Mouse (Mus musculus): ENCODE results near the gene 2610528J11Rik. TPM values are rescaled to one million over a fixed set of nuclear protein-coding genes. Genes with fewer than 3 reads are reported as not detected.

The 2610528J11Rik gene
- total RNA-seq (2023): not detected

DNA sequence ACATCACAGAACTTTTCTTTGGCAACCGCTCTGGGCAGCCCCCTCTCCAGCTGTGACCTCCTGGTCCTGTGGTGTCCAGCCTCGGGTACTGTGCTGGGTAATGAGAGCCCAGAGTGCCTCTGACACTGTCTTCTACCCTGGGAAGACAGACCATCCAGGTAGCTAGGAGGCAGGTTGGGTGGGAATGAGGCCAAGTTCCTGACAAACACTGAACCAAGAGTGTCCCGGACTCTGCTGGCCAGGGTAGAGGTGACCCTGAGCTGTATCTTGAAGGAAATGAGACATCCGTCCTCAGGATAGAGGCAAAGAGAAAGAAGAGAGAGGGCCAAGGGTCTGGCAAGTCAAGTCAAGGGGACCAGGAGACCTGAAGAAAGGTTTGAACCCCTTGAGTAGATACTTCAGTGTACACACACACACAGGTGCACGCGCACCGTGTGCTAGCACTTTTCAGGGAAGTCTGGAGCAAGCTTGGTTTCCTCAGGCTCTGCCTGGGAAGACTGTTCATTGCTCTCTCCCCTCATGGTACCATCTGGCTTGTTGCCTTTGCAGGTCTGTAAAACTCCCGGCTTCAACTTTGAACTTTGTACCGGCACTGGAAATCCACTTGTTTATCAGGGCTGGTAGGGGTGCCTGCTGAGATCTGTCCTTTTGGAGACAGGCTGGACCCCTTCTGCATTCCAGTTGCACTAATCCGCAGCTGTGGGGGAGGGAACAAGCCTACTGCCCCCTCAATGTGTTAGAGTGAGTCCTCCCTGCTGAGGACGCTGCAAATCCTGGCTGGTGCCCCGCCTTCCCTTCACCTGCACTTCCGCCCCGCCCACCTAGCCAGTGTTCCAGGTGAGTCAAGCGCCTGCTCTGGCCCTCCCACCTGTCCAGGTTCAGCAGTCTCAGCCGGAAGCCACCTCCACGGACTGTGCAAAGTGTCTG lies at the start of gene 2610528J11Rik:
Gene 2610528J11Rik (plus strand): TSS at position 592 of the 927 bp plus-strand sequence.

DNA sequence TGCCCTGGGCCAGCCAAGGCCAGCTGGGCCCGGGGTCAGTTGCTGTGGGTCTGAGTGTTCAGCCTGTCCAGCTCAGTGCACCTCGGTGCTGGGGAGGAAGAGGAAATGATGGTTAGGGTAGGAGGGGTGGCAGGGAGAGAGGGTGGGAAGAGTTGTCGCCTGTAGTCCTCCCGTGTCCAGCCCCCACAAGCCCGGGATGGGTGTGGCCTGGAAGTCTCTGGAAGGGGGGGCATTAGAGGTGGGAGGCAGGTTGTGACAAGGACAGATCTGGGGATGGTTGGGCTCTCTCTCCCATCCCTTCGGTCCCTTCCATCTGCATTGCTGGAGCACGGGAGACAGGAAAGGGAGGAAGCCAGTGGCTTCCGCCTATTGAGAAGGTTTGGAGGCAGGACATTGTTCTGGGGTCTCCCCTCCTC lies 37.1 kb upstream of the 2610528J11Rik start, which contains the start of gene Tie1:
Gene Tie1 (minus strand): TSS at position 345 of the 416 bp plus-strand sequence.

DNA sequence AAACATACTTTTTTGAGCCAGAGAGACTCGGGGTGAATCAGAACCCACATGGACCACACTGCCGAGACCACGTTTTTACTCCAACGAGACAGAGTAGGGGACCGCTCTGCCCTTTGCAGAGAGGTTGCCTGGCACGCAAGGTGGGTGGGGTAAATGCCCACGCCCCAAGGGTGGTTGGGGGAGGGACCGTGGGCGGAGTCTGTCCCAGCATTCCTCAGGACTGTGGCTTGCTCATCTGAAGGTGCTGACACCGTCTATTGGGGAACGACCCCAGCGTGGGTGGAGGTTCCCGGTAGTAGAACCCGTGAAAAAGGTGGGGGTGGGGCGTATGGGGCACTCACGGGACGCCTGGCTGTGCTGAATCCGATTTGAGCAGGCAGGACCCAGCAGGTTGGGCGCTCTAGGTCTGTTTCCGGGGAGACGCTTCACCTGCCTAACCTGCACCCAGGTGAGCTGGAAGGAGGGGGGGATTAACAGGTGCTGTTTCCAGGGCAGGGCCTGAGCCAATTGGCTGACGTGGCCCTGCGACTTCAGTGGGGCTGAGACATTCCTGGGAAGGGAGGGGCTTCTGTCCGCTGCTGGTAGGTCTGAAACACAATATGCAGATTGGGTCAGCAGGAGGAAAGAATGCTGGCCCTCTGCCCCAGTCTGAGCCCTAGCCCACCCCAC lies 16.9 kb downstream of the 2610528J11Rik start, which contains the start of gene Tmem125:
Gene Tmem125 (minus strand): TSS at position 453 of the 669 bp plus-strand sequence.

Other genes with a start within 250 kb of the 2610528J11Rik start
- 4.2 TPM for gene Ptprf, start 235.6 kb upstream of the 2610528J11Rik start, total RNA-seq (2023)
- gene Szt2, start 117.7 kb upstream of the 2610528J11Rik start, total RNA-seq (2023): 78.7 TPM
- gene Med8, start 117.7 kb upstream of the 2610528J11Rik start, total RNA-seq (2023): 75.2 TPM
- 33.0 TPM for gene Elovl1, start 98.9 kb upstream of the 2610528J11Rik start, total RNA-seq (2023)
- 2.8 TPM for gene Cdc20, start 89.6 kb upstream of the 2610528J11Rik start, total RNA-seq (2023)
- 0.32 TPM for gene Mpl, start 69.5 kb upstream of the 2610528J11Rik start, total RNA-seq (2023)
- not detected for gene Tie1, start 36.9 kb upstream of the 2610528J11Rik start, total RNA-seq (2023)
- not detected for gene Tmem125, start 17.0 kb downstream of the 2610528J11Rik start, total RNA-seq (2023)
- not detected for gene Cfap57, start 93.8 kb downstream of the 2610528J11Rik start, total RNA-seq (2023)
- 65.9 TPM for gene Ebna1bp2, start 93.8 kb downstream of the 2610528J11Rik start, total RNA-seq (2023)
- not detected for gene Olfr62, start 132.0 kb downstream of the 2610528J11Rik start, total RNA-seq (2023)
- not detected for gene Olfr1342, start 165.8 kb downstream of the 2610528J11Rik start, total RNA-seq (2023)
- not detected for gene Olfr1341, start 176.5 kb downstream of the 2610528J11Rik start, total RNA-seq (2023)
- not detected for gene Olfr1340, start 193.1 kb downstream of the 2610528J11Rik start, total RNA-seq (2023)
- gene Olfr1339, start 205.2 kb downstream of the 2610528J11Rik start, total RNA-seq (2023): not detected
- gene Olfr1338, start 231.7 kb downstream of the 2610528J11Rik start, total RNA-seq (2023): not detected